Mouse (Mus musculus): ENCODE data around the gene Capn7. TPM values are rescaled to one million over a fixed set of nuclear protein-coding genes. Genes with fewer than 3 reads are reported as not detected.

Gene Capn7
- total RNA-seq, 2 experiments from 2014 or later, result 31.0 to 32.0 TPM

DNA sequence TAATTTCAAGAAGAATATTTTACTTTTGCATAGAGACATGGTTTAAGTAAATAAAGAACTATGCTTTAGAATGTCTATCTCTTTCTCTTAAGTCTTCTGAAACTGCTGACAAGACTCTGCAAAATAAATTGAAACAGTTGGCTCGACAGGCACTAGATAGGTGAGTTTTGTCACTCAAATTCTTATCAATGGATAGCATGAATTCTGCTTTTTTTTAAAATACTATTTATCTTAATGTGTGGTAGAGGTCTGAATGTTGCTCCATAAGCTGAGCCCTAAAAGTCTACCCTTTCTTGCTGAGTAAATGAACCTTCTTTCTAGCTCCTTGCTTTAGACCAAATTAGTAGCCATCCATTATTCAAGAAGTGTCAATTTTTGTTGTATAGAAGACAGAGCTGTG lies 8.9 kb downstream of the Capn7 start:
- intact Hi-C loops (cut with DNase I), result no loop called here
- DNase-seq (ENCODE audit: low spot score), result no peak

DNA sequence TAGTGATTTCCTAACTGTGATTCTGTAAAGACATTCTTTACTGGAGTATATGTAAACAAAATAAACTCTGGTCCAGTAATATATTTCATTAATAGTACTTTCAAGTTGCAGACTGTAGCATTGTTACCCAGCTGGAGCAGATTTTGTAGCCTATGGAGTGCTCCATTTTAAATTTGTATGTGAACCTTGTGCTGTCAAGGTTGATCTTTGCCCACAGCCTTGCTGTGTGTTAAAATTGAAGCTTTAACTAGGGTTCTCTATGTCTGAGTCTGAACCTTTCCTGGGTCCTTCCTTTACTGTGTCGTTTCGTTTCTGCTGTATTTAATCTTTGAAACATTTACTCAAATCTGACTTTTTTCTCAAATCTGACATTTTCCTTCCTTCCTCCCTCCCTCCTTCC lies 25.8 kb downstream of the Capn7 start:
- DNase-seq (ENCODE audit: low spot score), result no peak
- intact Hi-C loops (cut with DNase I), result loop anchor here (10.0 kb wide), 1 partner anchor 243 kb away; no protein-coding TSS in a partner anchor

DNA sequence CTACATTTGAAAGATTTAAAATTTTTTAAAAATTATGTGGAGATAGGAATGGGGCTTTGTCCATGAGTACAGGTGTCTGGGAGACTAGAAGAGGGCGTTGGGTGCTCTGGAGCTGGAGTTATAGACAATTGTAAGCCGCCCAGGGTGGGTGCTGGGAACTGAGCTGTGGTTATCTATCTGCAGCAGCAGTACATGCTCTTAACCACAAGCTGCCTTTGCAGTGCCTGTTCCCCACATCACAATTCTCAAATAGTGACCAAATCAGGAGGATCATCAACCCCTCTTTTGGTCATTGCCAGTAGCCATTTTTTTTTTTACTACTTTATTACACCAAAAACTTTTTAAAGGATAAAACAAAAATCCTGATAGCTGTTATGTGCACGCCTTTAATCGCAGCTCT lies 28.2 kb downstream of the Capn7 start:
- intact Hi-C loops (cut with DNase I), result loop anchor here (2.0 to 10.0 kb wide), 2 partner anchors 108 to 240 kb away; no protein-coding TSS in a partner anchor
- DNase-seq (ENCODE audit: low spot score), result no peak

DNA sequence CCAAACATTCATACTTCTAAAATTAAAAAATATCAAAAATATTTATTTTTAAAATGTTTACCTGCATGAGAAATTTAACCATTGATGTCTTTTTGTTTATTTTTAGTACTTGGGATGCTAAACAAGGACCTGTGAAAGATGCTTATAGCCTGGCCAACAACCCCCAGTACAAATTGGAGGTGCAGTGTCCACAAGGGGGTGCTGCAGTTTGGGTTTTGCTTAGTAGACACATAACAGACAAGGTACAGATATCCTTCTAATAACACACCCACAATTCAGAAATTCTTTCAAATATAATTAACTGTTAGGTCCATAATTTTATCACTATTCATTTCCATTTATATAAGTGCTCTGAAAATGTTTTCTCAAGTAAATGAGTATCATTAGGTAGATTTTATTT lies 28.9 kb downstream of the Capn7 start:
- intact Hi-C loops (cut with DNase I), result loop anchor here (2.0 to 10.0 kb wide), 3 partner anchors 93 to 239 kb away; no protein-coding TSS in a partner anchor
- no peak for DNase-seq (ENCODE audit: low spot score)

DNA sequence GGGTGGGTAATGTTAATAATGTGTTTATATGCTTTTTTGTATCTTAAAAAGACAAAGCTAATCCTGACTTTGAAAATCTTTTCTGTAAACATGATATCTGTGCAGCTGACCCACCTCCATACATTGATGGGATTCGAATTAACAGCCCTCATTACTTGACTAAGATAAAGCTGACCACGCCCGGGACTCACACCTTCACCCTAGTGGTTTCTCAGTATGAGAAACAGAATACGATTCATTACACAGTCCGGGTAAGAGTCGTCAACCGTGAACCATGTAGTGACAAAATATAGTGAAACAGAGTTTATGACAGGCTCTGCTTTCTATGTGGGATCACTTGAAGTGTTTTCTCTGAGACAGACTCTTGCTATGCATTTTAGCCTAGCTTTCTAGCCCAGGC lies 31.5 kb downstream of the Capn7 start:
- DNase-seq (ENCODE audit: low spot score), result no peak
- intact Hi-C loops (cut with DNase I), result loop anchor here (5.0 to 10.0 kb wide), 2 partner anchors 96 to 237 kb away; no protein-coding TSS in a partner anchor

DNA sequence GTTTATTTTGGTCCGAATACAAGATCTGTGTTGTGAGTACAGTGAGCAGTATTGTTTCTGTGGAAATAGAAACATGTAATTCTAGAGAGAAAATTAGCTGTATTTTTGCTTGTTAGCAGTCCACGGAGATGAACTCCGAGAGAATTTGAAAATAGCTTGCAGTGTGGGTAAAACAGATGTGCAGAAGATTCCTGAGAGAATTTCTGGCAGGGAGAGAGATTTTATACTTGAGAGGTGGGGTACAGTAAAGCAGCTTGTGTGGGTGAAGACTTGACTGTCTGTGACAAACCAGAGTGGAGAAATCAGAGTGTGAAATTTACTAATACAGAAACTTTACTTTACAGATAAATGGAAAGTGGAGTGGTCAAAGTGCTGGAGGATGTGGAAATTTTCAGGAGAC lies 32.9 kb downstream of the Capn7 start:
- DNase-seq (ENCODE audit: low spot score), result no peak
- intact Hi-C loops (cut with DNase I), result loop anchor here (5.0 to 10.0 kb wide), 2 partner anchors 97 to 235 kb away; no protein-coding TSS in a partner anchor

DNA sequence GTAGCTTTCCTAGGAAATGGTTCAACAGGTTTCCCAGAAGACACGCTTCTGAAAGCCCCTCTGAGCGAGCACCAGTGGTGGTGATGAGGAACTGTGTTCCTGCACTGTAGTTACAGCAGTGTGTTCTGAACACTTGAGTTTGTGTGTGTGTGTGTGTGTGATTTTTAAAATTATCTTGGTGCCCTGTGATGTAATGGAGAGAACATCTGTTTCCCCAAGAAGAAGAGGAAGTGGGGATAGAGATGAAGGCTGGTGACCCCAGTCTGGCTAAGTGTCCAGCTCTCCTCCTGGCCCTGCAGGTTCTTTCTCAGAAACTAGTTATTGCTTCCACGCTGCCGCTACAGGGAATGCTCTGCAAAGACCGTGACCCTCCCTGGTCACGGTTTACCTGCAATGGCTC lies 38.0 kb downstream of the Capn7 start:
- DNase-seq (ENCODE audit: low spot score), result no peak
- intact Hi-C loops (cut with DNase I), result no loop called here

DNA sequence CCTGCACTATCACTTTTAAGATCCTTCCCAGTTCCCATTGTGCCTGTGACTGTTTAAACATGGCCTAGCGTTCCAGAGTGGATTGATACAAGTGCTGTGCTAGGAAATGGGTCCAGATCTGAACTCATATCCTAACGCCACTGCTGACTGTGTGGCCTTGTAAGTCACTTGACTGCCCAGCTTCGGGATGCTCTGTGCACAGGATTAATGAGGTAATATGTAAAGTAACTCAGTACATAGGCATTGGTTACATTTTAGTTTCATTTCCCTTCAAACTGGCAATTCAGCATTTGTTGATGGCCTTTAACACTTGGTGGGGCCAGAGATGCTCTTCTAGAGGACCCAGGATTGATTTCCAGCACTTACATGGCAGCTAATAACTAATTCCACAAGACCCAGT lies 39.9 kb downstream of the Capn7 start:
- intact Hi-C loops (cut with DNase I), result no loop called here
- DNase-seq (ENCODE audit: low spot score), result no peak

DNA sequence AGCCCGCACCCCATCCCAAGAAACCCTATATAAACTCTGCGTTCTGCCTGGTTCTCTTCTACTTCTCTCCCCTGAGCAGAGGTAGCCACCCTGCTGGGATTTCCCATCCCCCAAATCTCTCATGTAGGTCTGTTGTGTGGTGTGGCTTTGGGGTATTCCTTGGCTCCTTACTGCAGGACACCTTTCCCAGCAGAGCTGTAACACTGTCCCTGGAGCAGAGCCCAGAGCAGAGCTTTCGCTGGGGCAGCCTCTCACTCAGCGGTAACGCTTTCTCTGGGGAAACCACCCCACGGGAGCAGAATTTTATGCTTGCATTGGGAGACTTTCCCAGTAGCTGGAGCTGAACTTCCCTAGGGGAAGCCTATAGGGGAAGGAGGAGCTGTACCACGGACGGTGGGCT lies 45.8 kb downstream of the Capn7 start:
- intact Hi-C loops (cut with DNase I), result no loop called here
- no peak for DNase-seq (ENCODE audit: low spot score)

DNA sequence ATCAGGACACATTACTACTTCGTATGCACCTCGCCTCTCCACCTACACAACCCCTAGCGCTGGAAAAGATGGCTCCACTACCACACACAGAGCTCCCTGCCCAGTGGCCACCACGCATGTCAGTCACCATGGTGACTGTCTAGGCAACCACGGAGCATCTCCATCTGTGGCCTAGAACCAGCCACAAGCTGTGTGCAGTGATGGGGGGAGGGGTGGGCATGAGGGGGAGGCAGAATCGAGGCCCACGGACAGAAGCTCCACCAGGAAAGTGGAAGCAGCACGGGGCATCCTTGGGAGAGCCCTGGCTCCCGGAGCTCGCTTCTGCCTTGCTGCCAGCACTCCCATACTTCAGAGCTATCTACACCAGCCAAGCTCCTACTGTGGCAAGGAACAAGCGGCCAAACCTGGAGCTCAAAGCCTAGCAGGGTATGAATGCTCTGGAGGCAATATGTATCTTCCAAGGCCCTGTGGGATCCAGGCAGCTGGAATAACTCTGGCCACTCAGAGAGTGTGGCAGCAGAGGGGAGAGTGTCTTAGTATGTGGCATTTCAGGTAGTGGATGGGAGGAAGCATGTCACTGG lies 47.1 kb downstream of the Capn7 start:
- no peak for DNase-seq (ENCODE audit: low spot score)
- intact Hi-C loops (cut with DNase I), result loop anchor here (2.0 kb wide), 1 partner anchor 79 kb away; no protein-coding TSS in a partner anchor

DNA sequence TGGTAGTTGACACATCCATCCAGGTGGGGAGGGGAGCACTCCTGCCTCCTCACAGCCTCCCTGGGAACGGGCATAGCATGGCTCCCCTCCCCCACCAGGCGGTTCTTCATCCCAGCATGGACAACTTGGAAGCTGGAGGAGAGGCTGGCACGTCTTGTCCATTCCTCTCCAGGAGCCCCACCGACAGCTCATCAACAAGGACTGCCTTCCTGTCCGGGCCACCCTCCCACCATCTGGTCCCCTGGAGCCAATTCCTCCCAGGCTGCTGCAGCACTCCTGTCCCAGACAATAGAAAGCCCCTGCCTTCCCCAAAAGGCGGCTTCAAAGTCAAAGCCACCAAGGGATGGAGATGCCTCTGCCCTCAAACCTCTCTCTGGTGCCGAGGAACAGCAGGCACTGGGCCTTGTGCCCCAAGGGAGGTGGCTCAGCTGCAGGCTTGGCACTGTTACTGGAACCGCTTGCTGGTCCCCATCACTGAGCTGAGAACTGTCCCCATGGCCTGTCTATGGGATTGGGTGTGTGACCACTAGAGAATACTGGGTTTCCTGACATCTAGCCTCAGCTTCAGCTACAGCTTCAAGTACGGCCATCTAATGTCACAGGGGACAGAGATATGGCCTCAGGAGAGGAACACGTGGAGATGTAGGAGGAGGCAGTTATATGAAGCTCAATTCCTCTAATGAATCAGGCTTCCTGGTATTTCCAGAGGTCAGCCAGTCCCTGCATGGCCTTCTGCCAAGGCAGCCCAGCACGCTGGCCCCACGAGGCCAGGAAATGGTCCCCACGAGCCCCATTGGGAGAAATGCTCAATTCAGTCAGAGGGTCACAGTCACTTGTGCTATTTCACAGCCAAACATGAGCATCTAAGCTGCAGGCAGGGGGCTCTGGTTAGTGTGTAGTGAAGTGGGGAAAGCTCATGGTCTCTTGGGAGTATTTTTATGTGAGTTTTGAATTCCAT lies 48.2 kb downstream of the Capn7 start:
- no peak for DNase-seq (ENCODE audit: low spot score)
- intact Hi-C loops (cut with DNase I), result loop anchor here (2.0 kb wide), 1 partner anchor 78 kb away; no protein-coding TSS in a partner anchor

DNA sequence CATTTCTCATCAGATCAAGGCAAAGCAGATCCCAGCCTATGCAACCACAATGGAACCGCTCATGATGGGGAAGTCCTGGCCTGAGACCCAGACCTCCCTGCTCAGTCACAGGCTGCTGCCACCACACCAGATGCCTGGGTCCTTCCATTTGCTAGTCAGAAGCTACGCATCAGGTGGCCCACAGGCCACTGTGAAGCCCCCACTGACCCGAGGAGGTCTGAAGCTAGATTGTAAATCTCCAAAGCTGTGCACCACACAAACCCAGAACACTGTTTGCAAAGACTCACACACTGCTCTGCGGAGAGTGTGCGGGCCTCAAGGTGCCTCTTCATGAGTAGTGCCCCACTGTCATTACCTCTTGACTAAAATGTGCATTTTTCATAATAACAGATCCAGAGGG lies 49.0 kb downstream of the Capn7 start:
- DNase-seq (ENCODE audit: low spot score), result no peak
- intact Hi-C loops (cut with DNase I), result loop anchor here (2.0 kb wide), 1 partner anchor 77 kb away; no protein-coding TSS in a partner anchor

DNA sequence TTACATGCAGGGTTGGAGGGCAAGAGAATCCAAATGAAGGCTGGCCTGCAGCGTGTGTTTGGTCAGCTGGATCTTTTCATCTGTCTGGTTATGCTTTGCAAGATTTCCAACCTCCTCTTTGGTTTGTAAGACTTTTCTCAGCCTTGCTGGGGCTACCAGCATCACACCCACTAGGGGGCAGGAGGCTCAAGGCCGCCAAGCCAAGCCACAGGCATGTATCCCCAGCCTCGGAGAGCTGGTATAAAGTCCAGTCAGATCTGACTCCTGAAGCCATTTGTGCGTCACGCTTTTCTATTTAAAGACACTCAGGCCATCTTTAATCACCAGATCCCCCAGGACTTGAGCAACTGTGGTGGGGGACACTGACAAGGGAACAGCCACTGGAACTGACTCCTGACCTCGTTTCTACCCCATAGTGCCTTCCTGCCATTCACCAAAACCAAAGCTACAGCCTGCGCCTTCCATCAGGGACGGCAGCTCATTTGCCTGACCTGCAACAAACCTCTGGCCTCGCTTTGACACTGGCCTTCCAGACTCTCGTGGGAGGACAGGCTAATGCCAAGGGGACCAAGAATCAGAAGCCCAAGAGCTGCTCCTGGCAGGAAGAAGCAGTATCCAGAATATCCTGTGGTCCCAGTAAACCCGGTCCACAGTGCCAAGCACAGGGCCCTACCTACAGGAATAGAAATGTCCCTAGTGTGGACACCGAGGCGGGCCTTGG lies 49.7 kb downstream of the Capn7 start:
- intact Hi-C loops (cut with DNase I), result loop anchor here (1.0 to 2.0 kb wide), 3 partner anchors 50 to 87 kb away; partner anchors contain the start of gene Sh3bp5

DNA sequence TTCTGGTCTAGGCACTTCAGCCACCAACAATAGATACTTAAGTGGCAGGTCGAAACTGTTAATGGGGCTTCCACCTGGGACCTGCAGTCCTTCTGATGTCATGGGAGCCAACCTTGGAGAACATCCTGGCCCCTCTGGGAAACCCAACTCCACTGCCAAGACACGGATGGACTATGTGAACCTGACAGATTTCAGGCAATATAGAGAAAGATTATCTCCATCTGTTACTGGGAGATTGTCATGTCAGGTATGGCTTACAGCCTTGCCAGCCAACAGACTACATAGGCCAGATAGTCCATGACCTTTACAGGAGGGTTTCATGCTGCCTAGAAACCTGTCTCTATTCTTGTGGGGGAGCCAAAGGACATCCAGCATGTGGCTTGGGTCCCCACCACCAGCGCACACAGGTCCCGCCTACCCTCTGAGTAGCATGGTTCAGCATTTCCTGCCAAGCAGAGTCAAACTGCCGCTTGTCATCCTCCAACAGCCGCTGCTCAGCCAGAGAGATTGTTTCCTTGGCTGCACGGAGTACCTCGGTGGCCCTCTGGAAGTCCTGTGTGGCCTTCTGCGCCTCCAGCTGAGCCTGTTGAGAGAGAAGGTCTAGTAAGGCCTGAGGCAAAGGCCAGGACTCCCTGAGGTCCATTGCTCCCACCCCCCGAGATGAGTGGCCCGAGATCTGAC lies 51.0 kb downstream of the Capn7 start:
- intact Hi-C loops (cut with DNase I), result loop anchor here (2.0 kb wide), 1 partner anchor 85 kb away; no protein-coding TSS in a partner anchor
- DNase-seq (ENCODE audit: low spot score), result no peak

More for the DNA sequence above, 49.7 kb downstream of the Capn7 start:
- peak; percentile 77 for DNase-seq (ENCODE audit: low spot score)

DNA sequence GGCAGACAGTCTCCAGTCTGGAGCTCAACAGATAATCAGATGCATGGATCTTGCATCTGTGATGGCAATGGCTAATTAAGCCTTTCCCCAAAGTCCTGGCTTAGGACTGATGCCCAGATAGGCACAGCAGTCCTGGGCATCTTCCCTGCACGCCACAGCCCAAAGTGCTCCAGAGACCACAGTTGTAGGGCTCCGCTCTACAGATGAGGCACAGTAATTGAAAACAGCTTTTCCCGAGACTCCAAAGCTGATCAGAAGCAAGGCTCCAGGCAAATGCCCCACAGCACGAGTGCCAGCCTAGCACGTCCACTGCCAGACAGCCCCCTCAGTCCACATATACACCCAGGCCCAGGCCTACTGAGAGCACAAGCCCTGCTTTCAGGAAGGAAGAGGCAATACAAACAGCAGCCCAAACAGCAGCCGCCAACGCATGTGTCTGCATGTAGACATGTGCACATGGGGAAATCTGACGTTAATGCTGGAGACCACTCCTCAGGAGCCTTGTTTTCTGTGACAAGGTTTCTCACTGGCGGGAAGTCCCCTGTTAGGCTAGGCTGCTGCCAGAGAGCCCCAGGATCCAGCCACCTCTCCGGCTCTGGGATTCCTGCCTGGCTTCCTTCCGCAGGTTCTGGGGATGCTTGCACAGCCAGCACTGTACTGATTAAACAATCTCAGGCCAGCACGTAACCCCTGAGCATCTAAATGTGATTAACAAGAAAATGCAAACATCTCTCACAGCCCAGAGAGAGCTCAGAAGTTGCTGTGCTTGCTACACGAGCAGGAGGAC lies 51.8 kb downstream of the Capn7 start:
- no peak for DNase-seq (ENCODE audit: low spot score)
- intact Hi-C loops (cut with DNase I), result loop anchor here (2.0 kb wide), 1 partner anchor 15 kb away; no protein-coding TSS in a partner anchor

DNA sequence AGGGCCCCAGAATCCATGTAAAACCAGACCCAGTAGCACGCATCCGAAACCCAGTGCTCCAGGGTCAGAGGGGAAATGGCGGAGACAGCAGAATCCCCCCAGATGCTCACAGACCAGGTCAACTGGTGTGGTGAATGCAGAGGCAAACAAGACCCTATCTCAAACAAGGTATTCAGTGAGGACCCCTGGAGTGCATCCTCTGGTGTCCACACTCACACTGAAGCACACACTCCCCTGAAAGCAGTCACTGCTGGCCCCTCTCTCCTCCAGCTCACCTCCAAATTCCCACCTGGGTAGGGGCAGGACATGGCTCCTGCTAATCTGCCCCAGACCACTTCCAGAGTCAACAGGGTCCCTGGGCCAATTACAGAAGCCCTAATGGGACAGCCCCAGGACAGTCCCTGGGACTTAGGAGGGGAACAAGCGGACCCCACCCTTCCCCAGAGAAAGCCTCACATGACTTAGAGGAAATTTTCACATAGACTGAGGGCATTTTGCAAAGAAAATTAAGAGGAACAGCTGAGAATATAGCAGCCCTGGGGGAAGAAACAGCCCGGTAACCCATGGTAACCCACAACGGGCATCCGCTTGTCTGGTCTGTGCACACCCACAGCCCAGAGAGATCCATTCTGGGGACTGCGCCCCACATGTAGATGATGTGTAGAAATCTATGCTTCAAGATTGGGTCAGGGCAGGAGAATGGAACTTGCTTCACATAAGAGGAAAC lies 53.1 kb downstream of the Capn7 start:
- intact Hi-C loops (cut with DNase I), result loop anchor here (2.0 kb wide), 1 partner anchor 13 kb away; no protein-coding TSS in a partner anchor
- no peak for DNase-seq (ENCODE audit: low spot score)

DNA sequence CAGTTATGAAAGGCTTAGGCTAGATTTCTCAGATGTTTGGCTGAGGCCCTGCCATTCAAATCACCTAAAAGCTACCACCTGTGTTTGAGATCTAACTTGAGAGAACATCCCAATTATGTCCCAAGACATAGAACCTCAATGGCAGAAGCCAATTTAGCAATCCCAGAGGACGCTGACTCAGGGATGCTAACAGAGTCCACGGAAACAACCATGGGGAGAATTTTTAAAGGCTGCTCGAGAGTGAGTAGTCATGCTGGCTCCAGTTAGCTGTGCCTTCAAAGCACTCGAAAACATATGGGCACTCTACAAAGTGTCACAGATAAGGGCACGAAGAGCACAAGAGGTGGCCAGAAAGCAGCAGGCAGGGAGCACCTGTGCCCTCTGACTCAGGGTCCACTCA lies 55.9 kb downstream of the Capn7 start:
- intact Hi-C loops (cut with DNase I), result no loop called here
- DNase-seq (ENCODE audit: low spot score), result no peak
